Mouse (Mus musculus): ENCODE data around the gene Snx14.
A peak's percentile ranks its signal among the peaks of the same experiment; 100 is the strongest.

The Snx14 gene

GRCm38 (mm10) chr9:88380076-88380475 lies 58.7 kb downstream of the Snx14 start:
- peak; percentile 74 for DNase-seq

GRCm38 (mm10) chr9:88379057-88379456 lies 59.7 kb downstream of the Snx14 start:
- no peak for DNase-seq

- DNase-seq: no peak
Observed at GRCm38 (mm10) chr9:88377483-88377882, 61.3 kb downstream of the Snx14 start.

DNA sequence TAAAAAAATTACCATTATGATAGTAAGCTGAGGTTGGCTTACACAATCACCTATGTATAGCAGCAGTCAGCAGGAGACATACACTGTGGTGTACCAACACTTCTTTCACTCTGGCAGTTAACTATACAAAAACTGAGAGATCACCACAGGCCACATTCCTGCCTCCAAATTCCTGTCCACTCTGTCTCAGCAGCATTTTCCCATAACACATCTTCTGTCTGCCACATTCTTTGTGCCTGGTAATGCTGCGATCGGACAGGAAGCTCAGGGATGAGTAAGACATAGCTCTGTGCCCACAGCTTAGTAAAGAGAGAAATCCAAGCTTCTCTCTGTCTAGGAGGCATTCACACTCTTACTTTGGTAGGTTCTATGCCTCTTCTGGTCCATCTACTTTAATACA lies 65.8 kb downstream of the Snx14 start:
- DNase-seq: no peak

GRCm38 (mm10) chr9:88371201-88371600 lies 67.6 kb downstream of the Snx14 start:
- DNase-seq: no peak

GRCm38 (mm10) chr9:88369666-88370065 lies 69.1 kb downstream of the Snx14 start:
- DNase-seq: no peak

- no peak for DNase-seq
Observed at GRCm38 (mm10) chr9:88368476-88368875, 70.3 kb downstream of the Snx14 start.

DNA sequence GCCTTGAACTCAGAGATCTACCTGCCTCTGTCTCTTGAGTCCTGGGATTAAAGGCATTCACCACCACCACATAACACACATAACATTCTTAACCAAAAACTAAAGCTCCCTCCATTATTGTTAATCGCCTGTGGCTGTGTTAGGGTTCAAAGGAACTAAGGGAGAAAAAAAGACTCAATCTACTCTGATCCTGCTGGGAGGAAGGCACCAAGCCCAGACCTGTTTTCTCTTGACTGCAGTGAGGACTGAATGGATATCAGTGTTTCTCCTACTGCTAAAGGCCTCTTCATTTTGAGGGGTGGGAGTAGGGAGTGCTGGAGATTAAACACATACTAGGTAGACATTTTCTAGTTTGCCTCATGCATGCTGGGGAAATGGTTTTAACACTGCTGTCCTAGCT lies 71.0 kb downstream of the Snx14 start:
- DNase-seq: no peak

DNA sequence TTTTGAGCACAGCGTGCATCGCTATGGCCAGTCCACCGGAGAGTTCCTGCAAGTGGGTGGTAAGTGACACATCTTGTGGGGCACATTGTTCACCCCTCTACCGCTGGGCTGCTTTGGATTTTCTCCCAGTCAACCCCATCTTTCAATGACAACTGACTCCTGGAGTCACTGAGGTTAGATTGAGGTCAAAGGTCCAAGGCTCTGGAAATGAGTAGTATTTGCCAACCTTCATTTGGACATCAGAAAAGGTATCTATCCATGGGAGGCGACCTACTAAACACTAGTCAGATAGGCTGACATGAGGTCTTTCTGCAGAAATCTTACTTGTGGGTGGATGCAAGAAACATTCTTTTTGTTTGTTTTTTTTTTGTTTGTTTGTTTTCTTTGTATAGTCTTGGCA lies 71.4 kb downstream of the Snx14 start:
- no peak for DNase-seq

GRCm38 (mm10) chr9:88366819-88367218 lies 71.9 kb downstream of the Snx14 start:
- no peak for DNase-seq

DNA sequence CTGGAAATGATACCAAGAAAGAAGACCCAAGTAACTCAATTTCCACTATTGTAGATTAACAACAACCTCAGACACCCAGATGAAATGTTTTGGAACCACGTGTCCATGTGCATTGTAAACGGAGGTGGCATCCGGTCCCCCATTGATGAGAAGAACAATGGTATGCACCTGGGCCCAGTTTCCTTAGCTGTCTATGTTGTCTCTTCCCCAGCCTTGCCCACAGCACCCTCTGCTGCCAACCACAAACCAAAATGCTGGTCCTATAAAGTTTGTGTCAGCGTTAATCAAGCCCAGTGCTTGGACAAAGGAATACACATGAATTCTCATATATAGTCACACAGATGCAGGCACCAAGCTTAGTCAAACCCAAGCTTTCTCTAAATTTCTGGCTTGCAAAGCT lies 72.5 kb downstream of the Snx14 start:
- no peak for DNase-seq

DNA sequence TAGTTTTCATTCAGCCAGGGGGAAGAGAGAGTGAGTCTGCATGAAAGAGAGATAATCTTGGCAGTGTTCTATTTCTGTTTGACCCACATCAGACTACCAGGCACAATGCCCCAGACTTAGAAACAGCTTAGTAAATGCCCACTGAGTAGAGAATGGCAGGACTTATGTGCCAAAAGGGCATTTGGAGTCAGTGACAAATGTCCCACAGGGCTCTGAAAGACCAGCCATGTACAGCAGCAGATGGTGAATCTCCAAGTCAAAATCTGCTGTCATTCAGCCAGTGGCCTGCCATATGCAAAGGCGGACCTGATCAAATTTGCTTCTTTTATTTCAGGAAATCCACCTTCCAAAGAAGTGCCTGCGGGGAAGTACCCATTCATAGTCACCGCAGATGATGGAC lies 75.7 kb downstream of the Snx14 start:
- no peak for DNase-seq

DNA sequence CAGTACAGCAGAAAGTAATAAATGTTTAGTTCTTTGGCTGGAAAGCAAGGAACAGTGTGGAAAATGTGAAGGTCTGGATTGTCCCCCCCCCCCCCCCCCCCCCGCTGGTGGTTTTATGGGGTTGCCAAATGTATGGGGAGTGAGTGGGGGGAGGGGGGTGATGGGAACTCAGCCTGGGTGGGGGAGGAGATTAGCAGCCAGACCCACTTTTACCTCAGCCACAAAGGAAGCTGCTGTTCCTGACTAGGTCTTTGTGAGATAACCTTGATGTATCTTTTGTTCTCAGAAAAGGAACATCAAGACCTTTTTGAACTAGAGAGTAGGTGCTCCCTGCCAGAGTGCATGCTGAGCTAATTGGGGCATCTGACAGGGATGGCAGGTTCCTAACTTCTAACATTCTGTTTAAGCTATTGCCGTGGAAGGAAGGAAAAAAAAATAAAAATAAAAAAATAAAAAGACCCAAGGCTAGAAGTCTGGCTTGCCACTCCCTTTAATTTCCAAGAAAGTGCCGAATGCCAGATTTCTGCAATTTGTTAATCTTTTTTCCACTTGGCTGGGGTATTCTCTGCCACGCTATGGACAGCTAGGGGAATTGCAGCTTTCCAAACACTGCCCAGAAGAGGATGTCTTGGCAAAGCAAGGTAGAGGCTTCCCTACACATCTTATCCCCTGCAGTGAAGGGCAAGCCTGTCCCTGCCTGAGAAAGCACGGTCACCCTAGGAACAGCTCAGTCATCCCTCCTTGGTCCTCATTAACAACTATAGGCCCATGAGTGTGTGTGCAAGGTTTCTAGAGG lies 76.5 kb downstream of the Snx14 start:
- no peak for DNase-seq

GRCm38 (mm10) chr9:88361211-88361909 lies 77.4 kb downstream of the Snx14 start:
- DNase-seq: peak; percentile 98

GRCm38 (mm10) chr9:88359140-88359539 lies 79.6 kb downstream of the Snx14 start:
- no peak for DNase-seq

- DNase-seq: no peak
Observed at GRCm38 (mm10) chr9:88357173-88357572, 81.6 kb downstream of the Snx14 start.

DNA sequence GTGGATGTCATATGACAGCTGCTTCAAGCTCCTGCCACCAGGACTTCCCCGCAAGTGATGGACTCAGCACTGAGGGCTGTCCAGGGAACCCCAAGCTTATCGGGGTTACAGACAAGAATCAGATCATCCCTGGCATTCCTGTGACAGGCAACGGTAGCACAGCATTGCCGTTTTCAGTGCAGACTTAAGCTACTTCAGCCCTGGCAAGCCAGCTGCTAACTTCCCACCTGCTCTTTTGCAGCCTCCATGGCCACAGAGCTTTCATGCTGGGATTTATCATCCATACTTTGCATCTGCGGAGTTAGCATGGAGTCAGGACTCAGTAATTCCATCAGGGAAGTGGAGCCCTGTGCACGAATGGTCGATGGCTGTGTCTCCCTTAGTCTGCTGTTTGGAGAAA lies 85.3 kb downstream of the Snx14 start:
- no peak for DNase-seq

GRCm38 (mm10) chr9:88352741-88353140 lies 86.0 kb downstream of the Snx14 start:
- peak; percentile 55 for DNase-seq

DNA sequence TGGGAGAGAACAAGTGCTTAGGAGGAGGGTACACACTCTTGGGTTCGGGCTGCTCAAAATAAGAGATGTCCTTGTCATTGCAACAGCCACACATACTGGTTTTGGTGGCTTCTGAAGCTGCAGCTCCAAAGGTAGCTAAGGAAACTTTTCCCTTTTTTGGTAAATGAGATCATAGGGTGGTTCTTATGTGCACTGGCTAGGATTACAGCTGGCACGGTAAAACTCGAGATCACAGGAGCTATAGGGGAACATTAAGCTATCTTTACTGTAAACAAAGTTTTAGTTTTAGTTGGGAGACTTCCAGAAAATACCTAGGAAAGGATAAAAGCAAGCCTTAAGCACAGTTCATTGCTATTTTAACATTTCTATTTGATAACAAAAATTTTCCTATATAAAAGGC lies 87.6 kb downstream of the Snx14 start:
- no peak for DNase-seq

GRCm38 (mm10) chr9:88350317-88350716 lies 88.4 kb downstream of the Snx14 start:
- DNase-seq: no peak

- peak; percentile 76 for DNase-seq
Observed at GRCm38 (mm10) chr9:88348623-88349022, 90.1 kb downstream of the Snx14 start.

- peak; percentile 49 for DNase-seq
Observed at GRCm38 (mm10) chr9:88346857-88347256, 91.9 kb downstream of the Snx14 start.

DNA sequence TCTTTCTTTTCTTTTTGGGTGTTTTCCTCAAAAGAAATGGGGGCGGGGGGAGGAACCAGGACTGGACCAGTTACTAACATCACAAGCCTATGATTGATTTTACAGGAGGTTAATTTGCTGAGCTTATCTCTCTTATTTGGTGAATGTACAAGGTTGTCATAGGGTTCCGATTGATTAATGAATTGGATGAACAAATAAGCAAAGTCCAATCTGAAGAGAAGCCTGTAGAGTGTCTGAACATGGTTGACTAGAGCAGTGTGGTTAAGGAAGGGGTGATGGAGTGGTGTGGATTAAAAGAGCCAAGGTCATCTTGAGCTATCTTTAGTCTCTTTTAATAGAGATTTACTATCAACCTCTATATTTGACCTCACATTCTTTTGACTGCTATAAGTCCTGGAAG lies 94.3 kb downstream of the Snx14 start:
- DNase-seq: no peak

GRCm38 (mm10) chr9:88342701-88343100 lies 96.1 kb downstream of the Snx14 start:
- no peak for DNase-seq

DNA sequence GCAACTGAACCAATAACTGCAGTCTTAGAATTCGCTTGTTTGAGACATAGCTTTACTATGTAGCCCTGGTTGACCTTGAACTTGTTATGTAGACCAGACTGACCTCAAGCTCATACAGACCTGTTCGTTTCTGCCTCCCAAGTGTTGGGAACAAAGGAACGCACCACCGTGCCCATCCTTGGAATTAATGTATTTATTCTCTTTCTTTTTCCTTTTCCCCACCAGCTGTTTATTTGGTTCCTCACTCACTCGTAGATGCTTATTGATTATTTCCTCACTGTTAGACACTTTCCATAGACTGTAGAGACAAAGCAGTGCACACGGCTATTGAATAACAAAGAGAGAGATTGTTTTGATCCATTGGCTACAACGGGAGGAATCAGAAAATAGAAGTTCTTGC lies 96.5 kb downstream of the Snx14 start:
- DNase-seq: no peak
